Mouse (Mus musculus) layer of hippocampus, postnatal 14 days (tissue): ENCODE results near the gene Mrpl53. TPM values are rescaled to one million over a fixed set of nuclear protein-coding genes. Genes with fewer than 3 reads are reported as not detected.
A peak's percentile ranks its signal among the peaks of the same experiment; 100 is the strongest.
"Not testable (repeated sequence)": the region's sequence is repeated elsewhere in the genome, so short reads cannot be mapped to it uniquely, and the experiment has no call there.

Experiments used
- DNase-seq, 2 experiments: peaks; one replicate each; pipeline ENCODE4 v3.0.0; 2021 to 2022; ENCODE audit warnings: low spot score in 2 of 2, mixed read lengths in 1 of 2
- microRNA-seq, 2 experiments: library from miRNA; unstranded; fragments of <30 nt; microRNA quantifications; one replicate each; pipeline ENCODE4 v1.2.0; 2021
- total RNA-seq, 2 experiments: library from RNA; stranded (reverse); gene quantifications; 2 replicates each; pipeline ENCODE4 v1.2.3; 2021

Mrpl53 gene
- total RNA-seq, 2 experiments from 2014 or later, result 62.5 to 62.7 TPM

DNA sequence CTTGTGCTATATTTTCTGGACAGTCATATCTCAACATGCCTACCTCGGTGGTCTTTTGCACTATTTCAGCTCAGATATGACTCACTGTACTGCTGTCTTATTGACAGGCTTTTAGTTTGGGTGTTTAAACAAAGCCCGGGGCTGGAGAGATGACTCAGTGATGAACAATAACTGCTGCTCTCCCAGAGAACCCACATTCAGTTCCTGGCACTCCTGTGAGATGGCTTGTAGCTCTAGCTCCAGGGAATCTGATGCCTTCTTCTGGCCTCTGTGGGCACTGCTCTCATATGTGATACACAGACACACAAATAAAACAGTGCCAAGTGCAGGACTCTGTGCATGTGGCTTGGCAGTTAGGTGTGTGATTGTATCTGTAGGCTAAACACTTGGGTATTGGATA, 36.4 kb downstream of the Mrpl53 start:
- no peak for DNase-seq

DNA sequence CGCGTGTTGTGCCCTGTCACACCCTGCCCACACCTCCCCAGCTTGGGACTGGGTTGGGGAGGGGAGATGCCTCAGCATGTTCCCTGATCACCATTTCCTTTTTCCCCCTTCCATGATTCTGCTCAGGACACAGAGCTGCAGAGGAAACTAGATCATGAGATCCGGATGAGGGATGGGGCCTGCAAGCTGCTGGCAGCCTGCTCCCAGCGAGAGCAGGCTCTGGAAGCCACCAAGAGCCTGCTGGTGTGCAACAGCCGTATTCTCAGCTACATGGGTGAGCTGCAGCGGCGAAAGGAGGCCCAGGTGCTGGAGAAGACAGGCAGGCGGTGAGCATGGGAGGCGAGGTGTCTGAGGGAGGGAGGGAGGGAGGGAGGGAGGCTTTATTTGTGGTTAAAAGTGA, 37.0 kb downstream of the Mrpl53 start:
- no peak for DNase-seq

DNA sequence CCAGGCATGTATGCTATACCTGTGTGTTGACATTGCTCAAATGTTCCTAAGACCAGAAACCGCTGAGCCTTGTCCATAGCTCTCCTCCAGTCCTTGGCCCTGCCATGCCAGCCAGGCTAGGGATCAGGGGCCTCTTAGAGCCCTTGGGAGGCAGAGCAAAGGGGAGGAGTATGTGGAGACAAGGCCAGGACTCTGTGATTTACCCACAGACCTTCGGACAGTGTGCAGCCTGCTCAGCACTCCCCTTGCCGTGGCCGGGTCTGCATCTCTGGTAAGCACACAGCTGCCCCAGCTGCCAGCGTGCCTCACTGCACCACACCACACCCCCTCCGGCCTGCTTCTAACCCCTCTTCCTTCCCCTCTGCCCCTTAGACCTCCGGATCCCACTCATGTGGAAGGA, 38.4 kb downstream of the Mrpl53 start:
- no peak for DNase-seq

DNA sequence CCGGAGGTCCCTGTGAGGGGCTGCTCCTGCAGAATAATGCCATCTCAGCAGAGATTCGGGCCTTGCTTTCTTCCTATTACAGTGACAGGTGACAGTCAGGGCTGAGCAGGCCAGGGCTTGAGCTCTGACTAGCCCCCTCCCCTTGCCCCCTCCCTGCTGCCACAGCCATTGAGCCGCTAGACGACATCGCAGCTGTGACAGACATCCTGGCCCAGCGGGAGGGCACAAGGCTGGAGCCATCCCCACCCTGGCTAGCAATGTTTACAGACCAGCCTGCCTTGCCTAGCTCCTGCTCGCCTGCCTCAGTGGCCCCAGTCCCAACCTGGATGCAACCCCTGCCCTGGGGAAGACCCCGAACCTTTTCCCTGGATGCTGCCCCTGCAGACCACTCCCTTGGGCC, 42.9 kb downstream of the Mrpl53 start:
- no peak for DNase-seq

DNA sequence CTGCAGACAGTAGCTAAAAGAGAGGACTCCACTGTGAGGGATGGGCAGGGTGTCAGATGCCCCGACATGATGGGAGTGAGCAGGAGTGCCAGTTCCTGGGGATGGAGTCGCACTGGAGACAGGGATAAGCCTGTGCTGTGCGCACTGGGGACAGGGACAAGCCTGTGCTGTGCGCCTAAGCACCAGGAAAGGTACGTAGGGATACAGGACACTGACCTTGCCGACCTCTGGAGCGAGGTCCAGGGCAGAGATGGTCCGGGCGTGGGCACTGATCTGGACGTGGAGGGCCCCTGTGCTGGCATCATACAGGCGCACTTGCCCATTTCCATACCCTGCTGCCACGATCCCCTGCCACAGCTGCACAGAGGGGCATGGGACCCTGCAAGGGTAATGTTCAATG, 44.2 kb downstream of the Mrpl53 start:
- no peak for DNase-seq

DNA sequence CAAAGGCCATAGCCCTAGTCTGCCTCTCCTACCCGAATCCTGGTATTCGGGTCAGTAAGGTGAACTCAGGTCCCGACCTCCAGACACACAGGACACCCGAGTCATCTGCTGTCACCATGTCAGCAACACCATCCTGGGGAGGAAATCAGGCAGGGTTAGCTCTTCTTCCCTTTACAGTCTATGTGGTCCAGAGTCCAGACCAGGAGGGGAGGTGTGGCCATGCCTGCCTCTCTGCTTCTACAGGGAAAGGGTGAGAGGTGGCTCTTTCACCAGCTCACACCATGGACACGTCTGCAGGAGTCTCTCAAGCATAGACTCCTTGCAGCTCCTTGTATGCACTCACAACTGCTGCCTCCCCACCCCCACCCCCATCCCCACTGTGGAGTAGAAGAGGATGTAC, 44.6 kb downstream of the Mrpl53 start:
- no peak for DNase-seq

DNA sequence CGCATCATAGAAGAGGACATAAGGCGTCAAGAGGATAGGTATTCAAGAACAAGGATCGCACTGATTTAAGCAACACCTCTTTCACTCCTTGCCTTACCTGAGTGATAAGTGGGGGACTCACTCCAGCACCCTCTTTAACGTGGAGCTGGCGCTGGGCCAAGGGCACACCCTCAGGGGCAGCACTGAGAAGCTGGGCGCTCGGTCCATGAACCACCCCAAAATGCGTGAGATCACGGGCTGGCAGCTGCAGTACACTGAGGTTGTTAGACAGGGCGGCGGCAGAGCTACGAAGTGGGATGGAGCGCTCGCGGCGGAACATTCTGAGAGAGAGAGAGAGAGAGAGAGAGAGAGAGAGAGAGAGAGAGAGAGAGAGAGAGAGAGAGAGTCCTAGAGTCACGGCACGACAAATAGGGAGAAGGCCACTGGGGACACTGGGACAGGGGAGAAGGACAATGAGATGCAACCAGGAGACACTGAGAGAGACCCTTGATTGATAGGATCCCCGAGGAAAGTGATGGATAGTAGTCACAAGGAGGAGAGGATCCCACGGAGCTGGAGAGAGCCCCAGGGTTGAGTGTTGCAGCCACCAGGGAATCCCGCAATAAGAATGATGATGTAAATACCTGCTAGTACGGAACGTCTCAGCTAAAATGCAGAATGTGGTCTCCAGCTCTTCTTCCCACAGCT, 46.9 kb downstream of the Mrpl53 start:
- peak in 1 of 2 experiments; percentile 41 for DNase-seq

DNA sequence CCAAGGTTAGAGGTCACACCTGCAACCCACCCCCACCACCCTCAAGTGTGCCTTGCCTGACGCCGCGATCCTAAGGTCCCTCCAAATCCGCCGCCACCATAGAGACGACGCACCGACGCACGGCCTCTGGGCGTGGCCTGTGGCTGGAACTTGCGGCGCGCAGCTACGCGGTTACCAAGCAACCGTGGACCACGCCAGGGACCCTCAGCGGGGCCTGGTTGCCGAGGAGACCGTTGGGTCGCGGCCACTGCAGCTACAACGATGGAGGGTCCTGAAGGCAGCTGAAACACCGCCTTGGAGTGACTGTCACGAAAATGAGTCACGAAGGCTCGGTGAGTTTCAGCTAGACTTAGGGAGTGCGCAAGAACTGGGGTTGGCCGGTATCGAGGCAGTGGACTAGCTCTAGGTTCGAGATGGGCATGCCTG, 47.4 kb downstream of the Mrpl53 start, which contains the start of the genes Wdr54 and 1700003E16Rik:
Gene Wdr54 (minus strand): TSS at position 139 of the 426 bp plus-strand sequence.
Gene 1700003E16Rik (plus strand): TSS at position 146 of the 426 bp plus-strand sequence.
- peak; percentile 80 to 81 for DNase-seq

DNA sequence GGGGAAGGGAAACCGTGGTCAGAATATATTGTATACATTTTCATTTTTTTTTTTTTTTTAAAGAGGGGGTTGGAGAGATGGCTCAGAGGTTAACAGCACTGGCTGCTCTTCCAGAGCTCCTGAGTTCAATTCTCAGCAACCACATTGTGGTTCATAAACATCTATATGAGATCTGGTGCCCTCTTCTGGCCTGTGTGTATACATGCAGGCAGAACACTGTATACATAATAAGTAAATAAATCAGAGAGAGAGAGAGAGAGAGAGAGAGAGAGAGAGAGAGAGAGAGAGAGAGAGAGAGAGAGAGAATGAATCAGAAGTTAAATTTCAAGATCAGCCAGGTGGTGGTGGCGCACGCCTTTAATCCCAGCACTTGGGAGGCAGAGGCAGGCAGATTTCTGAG, 50.6 kb downstream of the Mrpl53 start:
- not testable (repeated sequence) for DNase-seq

Small RNAs within 50 kb of the gene (microRNA-seq; reads per million reads assigned to microRNA genes)
- 0 reads per million in 2 experiments for gene Mir3470a

Other genes starting within 250 kb of the Mrpl53 start
- 10 to 100 TPM; 43.4 to 44.2 TPM for gene Sema4f, start 169.3 kb upstream of the Mrpl53 start, total RNA-seq
- gene M1ap, start 162.1 kb upstream of the Mrpl53 start, total RNA-seq, result under 1 TPM in 1 of 2 experiments, not detected in 1; 0.44 TPM
- gene Dok1, start 75.6 kb upstream of the Mrpl53 start, total RNA-seq, result 1 to 10 TPM; 3.1 to 3.3 TPM
- 1 to 10 TPM; 2.3 to 3.8 TPM for gene Loxl3, start 74.9 kb upstream of the Mrpl53 start, total RNA-seq
- 100 to 1,000 TPM; 108 to 116 TPM for gene Aup1, start 54.5 kb upstream of the Mrpl53 start, total RNA-seq
- 10 to 100 TPM; 55.7 to 60.1 TPM for gene Htra2, start 53.8 kb upstream of the Mrpl53 start, total RNA-seq
- gene Dqx1, start 51.2 kb upstream of the Mrpl53 start, total RNA-seq, result under 1 TPM; 0.48 to 0.74 TPM
- gene Tlx2, start 38.7 kb upstream of the Mrpl53 start, total RNA-seq, result not detected
- 10 to 100 TPM; 23.3 to 27.0 TPM for gene Pcgf1, start 31.2 kb upstream of the Mrpl53 start, total RNA-seq
- not detected for gene Lbx2, start 22.7 kb upstream of the Mrpl53 start, total RNA-seq
- gene Ccdc142, start 7.4 kb upstream of the Mrpl53 start, total RNA-seq, result 10 to 100 TPM in 1 of 2 experiments, 1 to 10 TPM in 1; 6.8 to 11.7 TPM
- 1 to 10 TPM; 5.2 to 6.4 TPM for gene Gm42688, start 7.4 kb upstream of the Mrpl53 start, total RNA-seq
- 10 to 100 TPM; 22.0 to 27.2 TPM for gene Mogs, start 6.5 kb downstream of the Mrpl53 start, total RNA-seq
- gene Wbp1, start 12.5 kb downstream of the Mrpl53 start, total RNA-seq, result 10 to 100 TPM; 66.7 to 72.6 TPM
- gene Ino80b, start 16.4 kb downstream of the Mrpl53 start, total RNA-seq, result 10 to 100 TPM; 24.1 TPM
- 10 to 100 TPM; 61.2 to 65.1 TPM for gene Rtkn, start 26.4 kb downstream of the Mrpl53 start, total RNA-seq
- 10 to 100 TPM; 24.4 to 26.0 TPM for gene Wdr54, start 47.4 kb downstream of the Mrpl53 start, total RNA-seq
- gene 1700003E16Rik, start 47.4 kb downstream of the Mrpl53 start, total RNA-seq, result 10 to 100 TPM; 20.4 to 21.1 TPM
- gene Dctn1, start 56.9 kb downstream of the Mrpl53 start, total RNA-seq, result 100 to 1,000 TPM; 358 to 382 TPM
- gene Slc4a5, start 110.8 kb downstream of the Mrpl53 start, total RNA-seq, result 10 to 100 TPM in 1 of 2 experiments, under 1 TPM in 1; 0.41 to 11.9 TPM
- 10 to 100 TPM in 1 of 2 experiments, 1 to 10 TPM in 1; 8.5 to 10.5 TPM for gene Mthfd2, start 216.9 kb downstream of the Mrpl53 start, total RNA-seq
- 10 to 100 TPM; 22.1 to 23.1 TPM for gene Mob1a, start 217.0 kb downstream of the Mrpl53 start, total RNA-seq
- gene Bola3, start 240.1 kb downstream of the Mrpl53 start, total RNA-seq, result 10 to 100 TPM; 45.4 to 54.7 TPM